Mouse (Mus musculus) limb, embryonic 13.5 days (tissue): ENCODE measurements at regions not wholly inside any gene's neighbourhood (a gene's known extent, or its start where the extent isn't known, plus 50 kb on each side); places are given as distances from the start of the nearest gene placed in this dataset.

Source experiments
- ATAC-seq: fragments of 200-750 bp; cut with Nextera tagmentation; 2 replicates; pipeline ENCODE4 v1.8.0; 2017; ENCODE audit warnings: low read depth, moderate number of reproducible peaks, moderate TSS enrichment; ENCODE audit not compliant: low FRiP score
- H3K27ac ChIP-seq: fragments of 300-500 bp; sonication (generic); 2 replicates; pipeline ENCODE4 v1.5.1; 2015; ENCODE audit warnings: inconsistent platforms, mild to moderate bottlenecking, moderate library complexity
- H3K27me3 ChIP-seq: fragments of 300-500 bp; sonication (generic); 2 replicates; pipeline ENCODE4 v1.6.1; 2015; ENCODE audit warnings: mild to moderate bottlenecking, inconsistent platforms
- H3K36me3 ChIP-seq: fragments of 300-500 bp; sonication (generic); 2 replicates; pipeline ENCODE4 v1.6.1; 2015; ENCODE audit warnings: inconsistent platforms, mild to moderate bottlenecking, moderate library complexity
- H3K4me1 ChIP-seq: fragments of 300-500 bp; sonication (generic); 2 replicates; pipeline ENCODE4 v1.6.1; 2015; ENCODE audit warnings: inconsistent platforms
- H3K4me2 ChIP-seq: fragments of 300-500 bp; sonication (generic); replicated peaks from 2 replicates; pipeline ENCODE4 v1.6.1; 2015; ENCODE audit warnings: inconsistent platforms, mild to moderate bottlenecking, moderate library complexity
- H3K4me3 ChIP-seq: fragments of 300-500 bp; sonication (generic); 2 replicates; pipeline ENCODE4 v1.5.1; 2015; ENCODE audit warnings: moderate library complexity, mild to moderate bottlenecking, inconsistent platforms
- H3K9ac ChIP-seq: fragments of 300-500 bp; sonication (generic); 2 replicates; pipeline ENCODE4 v1.6.1; 2015; ENCODE audit warnings: mild to moderate bottlenecking, inconsistent platforms
- H3K9me3 ChIP-seq: fragments of 300-500 bp; sonication (generic); 2 replicates; pipeline ENCODE4 v1.6.1; 2016; ENCODE audit warnings: inconsistent platforms
- WGBS: fragments of 180-500 bp; shearing (Covaris S2); methylation state at CpG from one replicate; pipeline ENCODE4 v1.1.7; 2015; 5-methylcytosine and 5-hydroxymethylcytosine counted together

DNA sequence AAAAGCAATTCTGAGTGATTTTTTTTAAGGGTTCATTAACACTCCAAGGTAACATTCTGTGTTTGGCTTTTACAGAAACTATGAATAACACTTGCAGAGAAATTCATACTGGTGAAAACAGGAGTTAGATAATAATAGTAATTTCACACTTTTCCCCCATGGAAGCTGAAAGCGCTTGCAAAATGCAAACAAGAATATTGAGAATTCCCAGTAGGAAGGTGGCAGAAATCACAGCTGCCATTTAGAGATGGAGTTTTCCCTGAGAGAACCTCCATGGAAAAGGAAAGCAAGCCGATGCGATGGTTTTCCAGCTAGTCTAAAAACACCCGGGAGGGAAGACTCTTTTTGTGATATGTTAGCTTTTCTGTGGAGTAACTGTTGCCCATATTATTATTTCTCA lies 174.1 kb upstream of the App start:
- 81% methylated on average over 4 of the region's 4 CpGs for WGBS

GRCm38 (mm10) chr16:85336495-85337119 lies 163.0 kb upstream of the App start:
- H3K4me3 ChIP-seq, result no peak overlapping the region
- no peaks in the 10 kb centered on the region for H3K9me3 ChIP-seq
- ATAC-seq, result no peak
- no peaks in the 10 kb centered on the region for H3K4me1 ChIP-seq
- H3K36me3 ChIP-seq, result no peaks in the 10 kb centered on the region
- WGBS, result 80% methylated on average over 4 of the region's 4 CpGs
- H3K27me3 ChIP-seq, result no peaks in the 10 kb centered on the region
- H3K27ac ChIP-seq, result no peak overlapping the region
- no peak overlapping the region for H3K4me2 ChIP-seq
- H3K9ac ChIP-seq, result no peak overlapping the region

More for the DNA sequence above, 174.1 kb upstream of the App start:
- H3K9ac ChIP-seq, result no peak overlapping the region
- no peaks in the 10 kb centered on the region for H3K36me3 ChIP-seq
- H3K4me2 ChIP-seq, result no peak overlapping the region
- no peaks in the 10 kb centered on the region for H3K9me3 ChIP-seq
- no peaks in the 10 kb centered on the region for H3K4me1 ChIP-seq
- ATAC-seq, result no peak
- H3K27me3 ChIP-seq, result no peaks in the 10 kb centered on the region
- no peak overlapping the region for H3K4me3 ChIP-seq
- H3K27ac ChIP-seq, result no peak overlapping the region

GRCm38 (mm10) chr16:85333543-85333942 lies 160.0 kb upstream of the App start:
- H3K4me2 ChIP-seq, result no peak overlapping the region
- no peaks in the 10 kb centered on the region for H3K27me3 ChIP-seq
- no peaks in the 10 kb centered on the region for H3K36me3 ChIP-seq
- H3K9ac ChIP-seq, result no peak overlapping the region
- no peaks in the 10 kb centered on the region for H3K9me3 ChIP-seq
- H3K4me3 ChIP-seq, result no peak overlapping the region
- H3K4me1 ChIP-seq, result no peaks in the 10 kb centered on the region
- 83% methylated on average over 3 of the region's 3 CpGs for WGBS
- no peak for ATAC-seq
- no peak overlapping the region for H3K27ac ChIP-seq

GRCm38 (mm10) chr16:85312018-85312417 lies 138.5 kb upstream of the App start:
- no peak for ATAC-seq
- H3K27me3 ChIP-seq, result no peaks in the 10 kb centered on the region
- H3K9ac ChIP-seq, result no peak overlapping the region
- no peaks in the 10 kb centered on the region for H3K9me3 ChIP-seq
- 73% methylated on average over 8 of the region's 8 CpGs for WGBS
- no peaks in the 10 kb centered on the region for H3K4me1 ChIP-seq
- no peaks in the 10 kb centered on the region for H3K36me3 ChIP-seq
- H3K4me2 ChIP-seq, result no peak overlapping the region
- no peak overlapping the region for H3K4me3 ChIP-seq
- no peak overlapping the region for H3K27ac ChIP-seq

- no peak overlapping the region for H3K9ac ChIP-seq
- no peak overlapping the region for H3K4me2 ChIP-seq
- no peaks in the 10 kb centered on the region for H3K27me3 ChIP-seq
- no peaks in the 10 kb centered on the region for H3K9me3 ChIP-seq
- no peak overlapping the region for H3K27ac ChIP-seq
- 73% methylated on average over 3 of the region's 3 CpGs for WGBS
- H3K36me3 ChIP-seq, result no peaks in the 10 kb centered on the region
- no peak for ATAC-seq
- no peaks in the 10 kb centered on the region for H3K4me1 ChIP-seq
- H3K4me3 ChIP-seq, result no peak overlapping the region
Observed at GRCm38 (mm10) chr16:85309493-85309892, 135.9 kb upstream of the App start.

- Histone ChIP-seq H3K9ac (no peak overlapping the region), H3K4me3 (no peak overlapping the region), H3K4me2 (no peak overlapping the region), H3K27me3 (no peaks in the 10 kb centered on the region), H3K27ac (no peak overlapping the region), H3K36me3 (no peaks in the 10 kb centered on the region), H3K4me1 (no peaks in the 10 kb centered on the region), H3K9me3 (no peaks in the 10 kb centered on the region)
- WGBS, result 86% methylated on average over 2 of the region's 2 CpGs
- ATAC-seq, result no peak
Observed at GRCm38 (mm10) chr16:85308429-85308828, 134.9 kb upstream of the App start.

- no peaks in the 10 kb centered on the region for H3K4me1 ChIP-seq
- ATAC-seq, result no peak
- no peaks in the 10 kb centered on the region for H3K27me3 ChIP-seq
- 44% methylated on average over 7 of the region's 7 CpGs for WGBS
- no peak overlapping the region for H3K4me2 ChIP-seq
- H3K36me3 ChIP-seq, result no peaks in the 10 kb centered on the region
- no peaks in the 10 kb centered on the region for H3K9me3 ChIP-seq
- no peak overlapping the region for H3K4me3 ChIP-seq
- no peak overlapping the region for H3K27ac ChIP-seq
- no peak overlapping the region for H3K9ac ChIP-seq
Observed at GRCm38 (mm10) chr16:85307940-85308339, 134.4 kb upstream of the App start.

DNA sequence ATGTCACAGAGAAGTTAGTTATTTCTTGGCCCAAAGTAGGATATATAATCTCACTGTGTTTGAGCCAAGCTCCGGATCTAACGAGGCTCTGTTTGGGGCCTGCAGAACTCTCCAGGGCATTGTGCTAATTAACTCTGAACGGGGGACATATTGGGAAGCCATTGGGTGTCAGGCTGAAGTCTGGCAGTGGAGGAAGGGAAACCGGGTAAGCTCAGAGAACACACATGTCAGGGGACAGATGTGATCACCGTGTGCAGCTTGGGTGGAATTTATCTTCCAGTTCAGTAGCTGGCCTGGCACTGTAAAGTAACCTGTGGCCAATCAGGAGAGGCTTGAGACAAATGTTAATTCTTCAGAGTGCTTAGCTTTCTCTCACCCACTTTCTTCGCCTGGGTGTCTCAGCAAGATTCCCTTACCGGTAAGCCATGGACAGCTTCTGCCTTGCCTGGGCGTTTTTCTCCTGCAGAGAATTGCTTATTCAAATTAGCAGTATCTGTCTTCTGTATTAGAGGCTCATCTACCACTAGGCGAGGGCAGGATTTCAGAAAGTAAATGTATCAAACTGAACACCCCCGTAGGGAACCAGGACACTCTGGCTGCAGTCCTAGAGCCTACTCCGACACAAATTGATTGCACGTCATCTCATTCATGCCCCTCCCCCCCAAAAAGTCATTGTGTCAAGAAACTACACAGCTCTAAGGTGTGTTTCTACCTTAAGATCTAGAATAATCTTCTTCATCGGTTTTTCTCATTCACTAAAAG lies 126.7 kb upstream of the App start:
- no peak overlapping the region for H3K4me2 ChIP-seq
- H3K9ac ChIP-seq, result no peak overlapping the region
- H3K4me1 ChIP-seq, result 0 out of 2 replicates have a peak, but pooled peaks cover 5% of the 10 kb centered on the region
- H3K36me3 ChIP-seq, result no peaks in the 10 kb centered on the region
- H3K27ac ChIP-seq, result no peak overlapping the region
- H3K9me3 ChIP-seq, result no peaks in the 10 kb centered on the region
- 52% methylated on average over 13 of the region's 13 CpGs for WGBS
- H3K4me3 ChIP-seq, result no peak overlapping the region
- no peaks in the 10 kb centered on the region for H3K27me3 ChIP-seq
- ATAC-seq, result no peak

DNA sequence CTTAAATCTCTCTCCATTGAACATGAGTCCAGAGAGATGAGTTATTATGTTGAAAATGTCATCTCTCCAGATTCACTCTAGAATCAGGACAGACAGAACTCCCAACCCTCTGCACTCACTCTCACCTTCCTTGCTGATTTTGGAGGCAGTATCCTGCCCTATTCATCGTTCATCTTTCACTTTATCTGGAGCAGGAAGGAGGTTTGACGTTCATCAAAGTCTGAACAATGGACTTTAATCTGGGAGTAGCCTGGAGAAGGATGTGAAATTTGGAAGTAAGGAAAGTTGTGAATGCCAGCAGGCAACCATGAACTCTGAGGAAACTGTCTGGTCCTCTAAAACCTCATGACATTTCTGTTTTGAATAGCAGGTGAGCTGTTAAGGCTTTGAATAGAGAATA lies 125.0 kb upstream of the App start:
- H3K4me1 ChIP-seq, result 0 out of 2 replicates have a peak, but pooled peaks cover 5% of the 10 kb centered on the region
- 78% methylated on average over 2 of the region's 2 CpGs for WGBS
- no peak overlapping the region for H3K9ac ChIP-seq
- H3K27ac ChIP-seq, result no peak overlapping the region
- no peak overlapping the region for H3K4me3 ChIP-seq
- no peaks in the 10 kb centered on the region for H3K9me3 ChIP-seq
- no peaks in the 10 kb centered on the region for H3K27me3 ChIP-seq
- no peaks in the 10 kb centered on the region for H3K36me3 ChIP-seq
- no peak for ATAC-seq
- H3K4me2 ChIP-seq, result no peak overlapping the region

DNA sequence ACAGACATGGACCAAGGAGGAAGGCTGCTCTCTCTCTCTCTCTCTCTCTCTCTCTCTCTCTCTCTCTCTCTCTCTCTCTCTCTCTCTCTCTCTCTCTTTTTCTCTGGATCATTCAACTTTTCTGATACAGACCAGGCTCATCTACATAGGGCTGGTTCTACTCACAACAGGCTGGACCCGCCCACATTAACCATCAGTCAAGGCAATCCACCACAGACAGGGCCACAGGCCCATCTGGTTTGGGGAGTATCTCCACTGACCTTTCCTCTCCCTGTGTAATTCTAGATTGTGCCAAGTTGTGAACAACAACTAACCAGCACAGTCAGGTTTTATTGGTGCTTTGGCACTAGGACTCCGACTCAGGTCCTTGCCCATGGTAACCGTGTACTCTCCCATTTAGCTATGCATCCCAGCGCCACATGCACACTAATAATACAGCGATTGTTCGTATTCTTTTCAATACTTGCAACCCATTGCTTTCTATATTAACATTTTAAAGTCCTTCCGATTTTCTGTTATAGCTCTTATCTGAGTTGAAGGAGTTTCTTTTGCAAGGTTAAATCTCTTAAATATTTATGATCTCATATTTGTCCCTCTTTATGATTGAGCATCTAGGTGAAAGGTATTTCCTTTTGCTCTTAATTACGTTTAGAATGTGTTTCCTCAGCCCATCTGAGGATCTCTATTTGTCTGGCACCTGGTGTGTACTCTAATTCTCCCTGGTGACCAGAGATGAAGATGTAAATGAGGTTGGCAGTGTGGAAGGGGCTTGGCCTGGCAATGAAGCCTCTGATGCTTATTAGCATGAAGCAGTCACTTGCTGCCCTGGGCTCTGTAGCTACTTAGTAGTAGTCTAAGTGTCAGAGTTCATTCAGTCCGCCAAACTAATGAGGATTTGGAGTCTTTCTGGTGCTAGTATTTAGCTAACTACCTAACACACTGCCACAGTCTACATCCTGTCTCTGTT lies 117.7 kb upstream of the App start:
- no peaks in the 10 kb centered on the region for H3K9me3 ChIP-seq
- H3K4me2 ChIP-seq, result no peak overlapping the region
- H3K36me3 ChIP-seq, result no peaks in the 10 kb centered on the region
- no peak overlapping the region for H3K9ac ChIP-seq
- H3K4me3 ChIP-seq, result no peak overlapping the region
- no peak overlapping the region for H3K27ac ChIP-seq
- H3K27me3 ChIP-seq, result no peaks in the 10 kb centered on the region
- H3K4me1 ChIP-seq, result no peaks in the 10 kb centered on the region
- ATAC-seq, result no peak
- WGBS, result 79% methylated on average over 9 of the region's 9 CpGs

DNA sequence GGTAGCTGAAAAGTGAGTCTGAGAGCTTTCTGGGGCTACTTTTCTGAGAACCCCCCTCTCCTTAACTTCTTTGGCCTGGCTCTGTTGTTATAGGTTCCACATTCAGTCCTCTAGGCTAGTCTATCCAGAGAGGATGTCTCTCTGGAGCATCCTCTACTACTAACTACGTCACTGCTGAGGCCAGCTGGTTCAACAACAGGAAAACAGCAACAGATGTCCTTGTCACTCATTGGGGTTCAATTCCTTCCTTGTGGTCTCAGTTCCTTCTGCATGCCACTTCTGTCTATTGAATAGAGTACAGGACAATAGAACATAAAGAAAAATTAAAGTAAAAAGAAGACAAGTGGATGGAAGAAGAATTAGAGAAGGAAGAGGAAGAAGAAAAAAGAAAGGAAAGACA lies 104.3 kb upstream of the App start:
- no peak overlapping the region for H3K4me3 ChIP-seq
- H3K36me3 ChIP-seq, result no peaks in the 10 kb centered on the region
- ATAC-seq, result no peak
- no peak overlapping the region for H3K4me2 ChIP-seq
- no peak overlapping the region for H3K27ac ChIP-seq
- no peaks in the 10 kb centered on the region for H3K27me3 ChIP-seq
- no peak overlapping the region for H3K9ac ChIP-seq
- WGBS, result 59% methylated on average over 1 of the region's 1 CpGs
- H3K4me1 ChIP-seq, result no peaks in the 10 kb centered on the region
- H3K9me3 ChIP-seq, result no peaks in the 10 kb centered on the region

- H3K27me3 ChIP-seq, result no peaks in the 10 kb centered on the region
- H3K9me3 ChIP-seq, result no peaks in the 10 kb centered on the region
- H3K36me3 ChIP-seq, result no peaks in the 10 kb centered on the region
- no peak overlapping the region for H3K27ac ChIP-seq
- no peak overlapping the region for H3K4me2 ChIP-seq
- no peak for ATAC-seq
- WGBS, result 84% methylated on average over 8 of the region's 8 CpGs
- no peak overlapping the region for H3K9ac ChIP-seq
- no peaks in the 10 kb centered on the region for H3K4me1 ChIP-seq
- no peak overlapping the region for H3K4me3 ChIP-seq
Observed at GRCm38 (mm10) chr16:85269681-85270080, 96.1 kb upstream of the App start.
